Mouse (Mus musculus): ENCODE data around the gene Fam214b.

Fam214b gene

GRCm38 (mm10) chr4:43010161-43011038 lies 35.6 kb downstream of the Fam214b start, which contains the start of gene Fancg:
TSS of gene Fancg (minus strand) at chr4:43010506.
- DNase-seq (ENCODE audit: low spot score): peak; percentile 90

- DNase-seq (ENCODE audit: low spot score): no peak
These were observed 40.3 kb downstream of the Fam214b start for GRCm38 (mm10) chr4:43005765-43006164.

GRCm38 (mm10) chr4:43004951-43005350 lies 41.1 kb downstream of the Fam214b start:
- DNase-seq (ENCODE audit: low spot score): no peak

GRCm38 (mm10) chr4:43002756-43003439 lies 43.1 kb downstream of the Fam214b start:
- peak; percentile 48 for DNase-seq (ENCODE audit: low spot score)

GRCm38 (mm10) chr4:43001272-43001671 lies 44.7 kb downstream of the Fam214b start:
- DNase-seq (ENCODE audit: low spot score): no peak

- peak; percentile 100 for DNase-seq (ENCODE audit: low spot score)
These were observed 45.7 kb downstream of the Fam214b start, which contains the start of gene Vcp for GRCm38 (mm10) chr4:43000141-43000986. TSS of gene Vcp (minus strand) at chr4:43000507.

GRCm38 (mm10) chr4:42999451-43000140 lies 46.4 kb downstream of the Fam214b start:
- peak; percentile 91 for DNase-seq (ENCODE audit: low spot score)

- DNase-seq (ENCODE audit: low spot score): no peak
These were observed 48.0 kb downstream of the Fam214b start for GRCm38 (mm10) chr4:42998022-42998421.

GRCm38 (mm10) chr4:42988296-42988695 lies 57.7 kb downstream of the Fam214b start:
- no peak for DNase-seq (ENCODE audit: low spot score)
